Mouse (Mus musculus) heart, embryonic 11.5 days (tissue): ENCODE data around the gene Cacna1d. TPM values are rescaled to one million over a fixed set of nuclear protein-coding genes. Genes with fewer than 3 reads are reported as not detected.

ENCODE experiments used
- ATAC-seq: fragments of 200-750 bp; cut with Nextera tagmentation; replicated peaks from 2 replicates; pipeline ENCODE4 v1.8.0; 2017; ENCODE audit warnings: moderate library complexity; ENCODE audit not compliant: insufficient number of reproducible peaks, low FRiP score, low TSS enrichment
- H3K27ac ChIP-seq: fragments of 300-500 bp; sonication (generic); 2 replicates; pipeline ENCODE4 v1.5.1; 2014; ENCODE audit warnings: mild to moderate bottlenecking, low read depth, low read length
- H3K27me3 ChIP-seq: fragments of 300-500 bp; sonication (generic); 2 replicates; pipeline ENCODE4 v1.6.1; 2014; ENCODE audit warnings: mild to moderate bottlenecking, low read length, mixed read lengths; ENCODE audit not compliant: control insufficient read depth, insufficient read depth
- H3K36me3 ChIP-seq: fragments of 300-500 bp; sonication (generic); 2 replicates; pipeline ENCODE4 v1.6.1; 2014; ENCODE audit warnings: mild to moderate bottlenecking, low read length, moderate library complexity, mixed read lengths; ENCODE audit not compliant: control insufficient read depth, insufficient read depth
- H3K4me1 ChIP-seq: fragments of 300-500 bp; sonication (generic); 2 replicates; pipeline ENCODE4 v1.6.1; 2014; ENCODE audit warnings: low read length; ENCODE audit not compliant: control insufficient read depth, insufficient read depth
- H3K4me2 ChIP-seq: fragments of 300-500 bp; sonication (generic); 2 replicates; pipeline ENCODE4 v1.6.1; 2014; ENCODE audit warnings: mild to moderate bottlenecking, moderate library complexity
- H3K4me3 ChIP-seq: fragments of 300-500 bp; sonication (generic); 2 replicates; pipeline ENCODE4 v1.5.1; 2014; ENCODE audit warnings: low read depth, low read length
- H3K9ac ChIP-seq: fragments of 300-500 bp; sonication (generic); 2 replicates; pipeline ENCODE4 v1.6.1; 2014; ENCODE audit warnings: mild to moderate bottlenecking, low read depth, low read length, moderate library complexity
- H3K9me3 ChIP-seq: fragments of 300-500 bp; sonication (generic); replicated peaks from 2 replicates; pipeline ENCODE4 v1.6.1; 2016; ENCODE audit warnings: low read length; ENCODE audit not compliant: control insufficient read depth
- WGBS: fragments of 180-500 bp; shearing (Covaris S2); extraction: QIAGEN DNeasy Blood & Tissue Kit; methylation state at CpG from one replicate; pipeline ENCODE4 v1.1.7; 2014; ENCODE audit not compliant: insufficient replicate concordance; 5-methylcytosine and 5-hydroxymethylcytosine counted together
- polyA plus RNA-seq: library from polyadenylated mRNA; unstranded; fragments of >200 nt; fragmentation: Nextera tagmentation; extraction: Ambion mirVana; gene quantifications from 2 replicates; pipeline ENCODE4 v1.2.1, GENCODE M21; 2014

Cacna1d gene
- polyA plus RNA-seq, 1 experiment from 2014 or later = 17.5 TPM

DNA sequence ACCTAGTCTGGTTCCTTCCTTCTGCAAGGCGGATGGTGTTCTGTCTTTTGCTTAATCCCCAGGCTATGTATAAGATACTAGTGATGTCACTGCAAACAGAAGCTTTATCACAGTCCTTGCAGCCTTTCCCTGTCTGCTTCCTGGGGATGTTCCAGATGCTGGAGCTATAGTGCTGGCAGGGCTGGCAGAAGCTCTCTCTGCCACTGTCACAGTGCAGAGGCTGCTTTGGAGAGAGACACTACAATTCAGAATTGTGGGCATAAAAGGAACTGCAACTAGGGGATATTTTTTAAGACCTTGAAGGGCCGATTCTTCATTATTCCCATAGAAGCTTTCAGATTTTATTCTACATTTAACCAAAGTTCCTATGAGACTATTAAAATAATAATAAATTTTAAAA lies 274.1 kb downstream of the Cacna1d start:
- Histone ChIP-seq H3K4me3 (no peak overlapping the region), H3K27ac (no peak overlapping the region), H3K4me1 (0 out of 2 replicates have a peak, but pooled peaks cover 6% of the 10 kb centered on the region), H3K4me2 (no peak overlapping the region), H3K9me3 (no peaks in the 10 kb centered on the region), H3K36me3 (no peaks in the 10 kb centered on the region), H3K9ac (no peak overlapping the region), H3K27me3 (no peaks in the 10 kb centered on the region)
- 79% methylated on average over 2 of the region's 2 CpGs for WGBS
- no peak for ATAC-seq

DNA sequence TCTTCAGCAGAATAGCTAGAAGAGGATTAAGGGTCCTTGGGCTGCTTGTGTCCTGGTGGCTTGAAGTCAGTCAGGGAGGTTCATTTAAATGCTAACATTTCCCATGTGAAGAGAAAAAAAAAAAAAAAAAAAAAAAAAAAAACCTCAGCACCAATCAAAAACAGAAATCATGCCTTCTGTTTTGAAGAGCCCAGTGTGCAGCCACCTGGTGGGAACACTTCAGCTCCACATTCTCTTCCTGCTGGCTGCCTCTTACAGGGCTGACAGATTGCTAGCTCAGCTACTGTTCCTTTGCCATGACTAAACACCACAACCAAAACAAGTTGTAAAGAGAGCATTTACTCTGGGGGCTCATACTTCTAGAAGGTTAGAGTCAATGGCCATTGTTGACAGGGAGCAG lies 283.1 kb downstream of the Cacna1d start:
- Histone ChIP-seq H3K27me3 (no peaks in the 10 kb centered on the region), H3K9ac (no peak overlapping the region), H3K4me2 (no peak overlapping the region), H3K36me3 (no peaks in the 10 kb centered on the region), H3K9me3 (no peaks in the 10 kb centered on the region), H3K4me3 (no peak overlapping the region), H3K27ac (no peak overlapping the region), H3K4me1 (0 out of 2 replicates have a peak, but pooled peaks cover 7% of the 10 kb centered on the region)
- ATAC-seq = no peak

DNA sequence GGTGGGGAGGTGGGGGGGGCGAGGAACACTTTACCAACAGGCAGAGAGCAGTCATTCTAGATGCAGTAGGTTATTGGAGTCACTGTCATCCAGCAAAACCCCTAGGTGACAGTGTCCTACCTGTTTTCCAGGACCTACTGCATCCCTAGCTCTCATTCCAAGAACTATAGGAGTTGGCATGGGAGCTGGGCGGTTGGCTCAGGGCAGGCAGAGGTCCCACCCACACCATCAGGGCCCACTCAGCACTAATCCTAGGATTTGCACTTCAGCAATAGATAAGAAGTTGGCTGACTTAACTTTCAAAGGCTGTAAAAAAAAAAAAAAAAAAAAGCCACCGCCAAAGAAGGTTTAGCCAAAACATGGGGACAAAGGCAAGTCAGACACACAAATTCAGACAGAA lies 285.4 kb downstream of the Cacna1d start:
- WGBS = 29% methylated on average over 3 of the region's 3 CpGs
- H3K4me1 ChIP-seq = 0 out of 2 replicates have a peak, but pooled peaks cover 7% of the 10 kb centered on the region
- H3K9ac ChIP-seq = no peak overlapping the region
- no peak for ATAC-seq
- H3K4me2 ChIP-seq = no peak overlapping the region
- H3K4me3 ChIP-seq = no peak overlapping the region
- H3K27me3 ChIP-seq = no peaks in the 10 kb centered on the region
- H3K9me3 ChIP-seq = no peaks in the 10 kb centered on the region
- no peak overlapping the region for H3K27ac ChIP-seq
- no peaks in the 10 kb centered on the region for H3K36me3 ChIP-seq

DNA sequence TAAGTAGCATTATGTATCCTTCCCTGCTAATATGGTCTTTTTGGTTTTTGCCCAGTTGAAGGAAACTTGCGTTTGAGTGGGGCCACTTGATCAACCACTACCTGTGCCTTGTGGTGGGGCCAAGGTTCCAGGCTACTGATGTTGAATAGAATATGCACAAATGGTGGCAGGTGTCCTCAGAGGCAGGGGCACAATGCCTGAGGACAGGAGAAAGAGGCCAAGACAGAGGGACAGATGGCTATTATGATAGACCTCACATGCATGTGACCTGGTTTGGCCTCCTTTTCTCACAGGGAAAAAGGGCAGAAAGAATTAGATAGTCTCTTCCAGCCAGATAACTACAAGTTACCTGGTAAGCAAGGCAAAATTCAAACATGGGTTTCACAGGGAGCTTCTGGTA lies 286.7 kb downstream of the Cacna1d start:
- Histone ChIP-seq H3K9ac (no peak overlapping the region), H3K4me2 (no peak overlapping the region), H3K9me3 (no peaks in the 10 kb centered on the region), H3K4me1 (0 out of 2 replicates have a peak, but pooled peaks cover 7% of the 10 kb centered on the region), H3K27me3 (no peaks in the 10 kb centered on the region), H3K36me3 (no peaks in the 10 kb centered on the region), H3K27ac (no peak overlapping the region), H3K4me3 (no peak overlapping the region)
- 89% methylated on average over 1 of the region's 1 CpGs for WGBS
- ATAC-seq = no peak

DNA sequence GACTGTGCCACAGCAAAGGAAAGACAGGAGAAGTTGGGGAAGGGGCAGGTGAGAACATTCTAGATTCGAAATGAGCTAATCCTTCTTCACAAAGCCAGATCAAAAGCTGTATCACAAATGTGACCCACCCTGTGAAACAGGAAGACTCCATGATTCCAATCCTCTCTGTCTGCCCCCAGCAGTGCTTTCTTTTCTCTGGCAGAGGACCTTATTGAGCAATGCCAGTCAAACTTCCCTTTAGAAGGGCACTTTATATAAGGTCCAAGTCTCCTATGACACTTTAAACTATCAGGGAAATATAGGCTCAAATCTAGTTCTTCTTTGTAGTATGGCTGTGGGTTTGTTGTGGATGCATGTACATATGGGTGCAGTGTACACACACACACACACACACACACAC lies 290.9 kb downstream of the Cacna1d start:
- H3K4me3 ChIP-seq = no peak overlapping the region
- no peaks in the 10 kb centered on the region for H3K27me3 ChIP-seq
- H3K27ac ChIP-seq = no peak overlapping the region
- no peak overlapping the region for H3K4me2 ChIP-seq
- H3K4me1 ChIP-seq = 0 out of 2 replicates have a peak, but pooled peaks cover under 1% of the 10 kb centered on the region
- no peak for ATAC-seq
- no peak overlapping the region for H3K9ac ChIP-seq
- no peaks in the 10 kb centered on the region for H3K36me3 ChIP-seq
- no peaks in the 10 kb centered on the region for H3K9me3 ChIP-seq
- 74% methylated on average over 1 of the region's 1 CpGs for whole genome bisulfite sequencing

DNA sequence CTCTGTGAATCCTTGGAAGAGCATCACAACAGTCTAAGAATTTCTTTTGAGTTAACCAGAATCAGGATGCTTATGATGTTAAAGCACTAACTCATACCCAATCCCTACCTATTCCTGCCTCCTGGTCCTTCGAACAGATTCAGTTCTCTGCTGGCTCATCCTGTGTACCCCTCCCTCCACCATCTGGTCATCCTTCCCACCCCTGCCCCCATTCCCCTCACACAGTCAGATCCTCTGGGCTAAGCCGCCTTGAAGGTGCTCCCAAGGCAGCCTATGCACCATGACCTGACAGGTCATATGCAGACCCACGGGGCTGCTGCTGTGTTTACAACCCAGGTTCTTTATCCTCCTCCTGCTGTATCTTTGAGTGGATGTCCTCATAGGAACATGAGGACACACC lies 292.4 kb downstream of the Cacna1d start:
- no peak overlapping the region for H3K4me3 ChIP-seq
- ATAC-seq = no peak
- no peak overlapping the region for H3K4me2 ChIP-seq
- no peaks in the 10 kb centered on the region for H3K4me1 ChIP-seq
- no peaks in the 10 kb centered on the region for H3K27me3 ChIP-seq
- no peak overlapping the region for H3K27ac ChIP-seq
- no peak overlapping the region for H3K9ac ChIP-seq
- no peaks in the 10 kb centered on the region for H3K36me3 ChIP-seq
- WGBS = 69% methylated on average over 3 of the region's 3 CpGs
- no peaks in the 10 kb centered on the region for H3K9me3 ChIP-seq

DNA sequence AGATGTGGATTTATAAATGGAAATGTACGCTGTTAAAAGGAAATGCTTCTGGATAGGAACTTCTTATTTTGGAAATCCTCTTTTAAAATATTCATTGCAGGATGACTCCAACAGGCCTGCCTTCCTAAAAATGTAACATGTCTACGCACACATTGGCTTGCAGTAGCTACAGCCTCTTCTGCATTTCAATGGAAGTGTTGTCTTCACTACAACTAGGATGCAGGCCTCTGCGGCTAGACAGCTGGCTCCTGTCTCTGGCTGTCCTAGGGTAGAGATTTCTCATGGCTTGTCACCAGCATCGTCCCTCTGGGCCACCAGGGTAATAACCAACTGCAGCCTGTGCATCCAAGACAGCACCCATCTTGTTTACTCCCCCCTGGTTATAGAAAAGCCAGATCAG lies 293.1 kb downstream of the Cacna1d start:
- WGBS = 72% methylated on average over 4 of the region's 4 CpGs
- no peak for ATAC-seq
- no peak overlapping the region for H3K27ac ChIP-seq

DNA sequence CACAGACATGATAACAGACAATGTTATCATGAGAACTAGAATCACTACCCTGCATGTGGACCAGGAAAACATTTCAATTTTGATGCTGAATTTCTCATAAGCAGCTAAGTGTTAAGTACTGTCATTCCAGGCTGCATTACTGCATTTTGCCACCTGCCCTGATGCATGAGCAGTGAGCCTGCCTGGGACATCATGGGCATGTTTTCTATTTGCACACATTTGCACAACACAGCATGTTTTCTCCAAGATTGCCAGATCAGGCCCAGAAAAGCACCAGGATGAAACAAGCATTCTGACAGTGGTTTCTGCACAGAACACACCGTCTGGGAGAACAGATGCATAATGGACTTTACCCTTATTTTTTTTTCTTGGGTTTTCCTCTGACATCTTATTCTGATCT lies 294.3 kb downstream of the Cacna1d start:
- no peak overlapping the region for H3K4me3 ChIP-seq

More for the DNA sequence above, 293.1 kb downstream of the Cacna1d start:
- no peak overlapping the region for H3K4me2 ChIP-seq
- no peak overlapping the region for H3K4me3 ChIP-seq
- H3K9me3 ChIP-seq = no peaks in the 10 kb centered on the region
- no peaks in the 10 kb centered on the region for H3K27me3 ChIP-seq
- H3K9ac ChIP-seq = no peak overlapping the region
- H3K4me1 ChIP-seq = no peaks in the 10 kb centered on the region
- H3K36me3 ChIP-seq = no peaks in the 10 kb centered on the region

DNA sequence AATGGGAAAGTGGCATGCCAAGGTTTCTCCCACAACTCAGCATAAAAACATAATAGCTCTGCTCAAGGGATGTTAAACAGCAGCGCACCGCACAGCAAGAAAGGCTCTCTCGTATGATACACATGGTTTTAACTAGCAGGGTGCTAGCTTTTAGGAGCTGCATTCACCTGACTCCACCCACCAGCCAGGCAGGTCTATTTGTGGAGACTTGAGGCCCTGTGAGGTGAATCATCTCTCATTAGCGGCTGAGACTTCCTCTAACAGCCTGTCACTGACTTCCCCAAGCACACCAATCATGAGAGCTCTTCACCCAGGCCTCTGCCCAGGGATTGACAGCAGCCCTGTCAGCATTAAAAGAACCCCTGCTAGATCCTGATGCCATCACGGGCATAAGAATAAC lies 295.0 kb downstream of the Cacna1d start:
- H3K4me1 ChIP-seq = no peaks in the 10 kb centered on the region
- H3K4me2 ChIP-seq = no peak overlapping the region
- no peaks in the 10 kb centered on the region for H3K27me3 ChIP-seq
- H3K9ac ChIP-seq = no peak overlapping the region
- H3K4me3 ChIP-seq = no peak overlapping the region
- ATAC-seq = no peak
- no peaks in the 10 kb centered on the region for H3K36me3 ChIP-seq
- no peak overlapping the region for H3K27ac ChIP-seq
- WGBS = 40% methylated on average over 5 of the region's 5 CpGs
- no peaks in the 10 kb centered on the region for H3K9me3 ChIP-seq

More for the DNA sequence above, 294.3 kb downstream of the Cacna1d start:
- 76% methylated on average over 1 of the region's 1 CpGs for WGBS
- H3K36me3 ChIP-seq = no peaks in the 10 kb centered on the region
- no peaks in the 10 kb centered on the region for H3K4me1 ChIP-seq
- H3K4me2 ChIP-seq = no peak overlapping the region
- no peak for ATAC-seq
- no peak overlapping the region for H3K27ac ChIP-seq
- no peaks in the 10 kb centered on the region for H3K9me3 ChIP-seq
- H3K9ac ChIP-seq = no peak overlapping the region
- no peaks in the 10 kb centered on the region for H3K27me3 ChIP-seq
